Mouse (Mus musculus) myocyte (in vitro differentiated cells): ENCODE results near the gene Epb41l4b.

Experiments
- MAX ChIP-seq: IDR thresholded peaks from one replicate; pipeline ENCODE4 v1.6.1; 2011; ENCODE audit warnings: low read depth, mild to moderate bottlenecking, control low read depth
- POLR2A ChIP-seq: IDR thresholded peaks from one replicate; pipeline ENCODE4 v1.6.1; 2011; ENCODE audit warnings: low read depth, mild to moderate bottlenecking, control low read depth, moderate library complexity; ENCODE audit not compliant: insufficient read length
- POLR2AphosphoS2 ChIP-seq: IDR thresholded peaks from one replicate; pipeline ENCODE4 v1.6.1; 2011; ENCODE audit warnings: low read depth, control low read depth; ENCODE audit not compliant: insufficient read length
- SRF ChIP-seq: IDR thresholded peaks from one replicate; pipeline ENCODE4 v1.6.1; 2011; ENCODE audit warnings: low read depth; ENCODE audit not compliant: control insufficient read depth, insufficient read length
- TCF3 ChIP-seq: IDR thresholded peaks from one replicate; pipeline ENCODE4 v1.6.1; 2011; ENCODE audit warnings: low read depth, control low read depth; ENCODE audit not compliant: insufficient read length

- TF ChIP-seq SRF, result no peak
- no peak for TF ChIP-seq TCF3
- no peak for TF ChIP-seq POLR2A
- TF ChIP-seq MAX, result no peak
- no peak for TF ChIP-seq POLR2AphosphoS2
Measured at GRCm38 (mm10) chr4:57111411-57111810, 31.8 kb downstream of the Epb41l4b start.
